Mouse (Mus musculus) heart, adult 2 months (tissue): ENCODE results near the gene Dnajc30.
A peak's percentile ranks its signal among the peaks of the same experiment; 100 is the strongest.

Experiments
- CTCF ChIP-seq: fragments of 200-600 bp; IDR thresholded peaks from 2 replicates; pipeline ENCODE4 v1.8.1; 2022; ENCODE audit warnings: antibody characterized with exemption, mild to moderate bottlenecking, moderate library complexity
- EP300 ChIP-seq: fragments of 200-500 bp; IDR thresholded peaks from 2 replicates; pipeline ENCODE4 v1.6.1; 2011; ENCODE audit warnings: low read depth, low read length, control low read depth; ENCODE audit not compliant: insufficient read depth
- POLR2A ChIP-seq: fragments of 200-500 bp; IDR thresholded peaks from 2 replicates; pipeline ENCODE4 v1.6.1; 2011; ENCODE audit warnings: mild to moderate bottlenecking, low read depth, low read length, control low read depth; ENCODE audit not compliant: insufficient read depth

- TF ChIP-seq CTCF (peak; percentile 45), POLR2A (no peak), EP300 (no peak)
These were observed 47.7 kb upstream of the Dnajc30 start for GRCm38 (mm10) chr5:135016224-135016759.
